Mouse (Mus musculus): ENCODE measurements around the gene Lrp11. TPM values are rescaled to one million over a fixed set of nuclear protein-coding genes. Genes with fewer than 3 reads are reported as not detected.

Lrp11 gene
- total RNA-seq, 1 experiment from 2014 or later, result 1.5 TPM

DNA sequence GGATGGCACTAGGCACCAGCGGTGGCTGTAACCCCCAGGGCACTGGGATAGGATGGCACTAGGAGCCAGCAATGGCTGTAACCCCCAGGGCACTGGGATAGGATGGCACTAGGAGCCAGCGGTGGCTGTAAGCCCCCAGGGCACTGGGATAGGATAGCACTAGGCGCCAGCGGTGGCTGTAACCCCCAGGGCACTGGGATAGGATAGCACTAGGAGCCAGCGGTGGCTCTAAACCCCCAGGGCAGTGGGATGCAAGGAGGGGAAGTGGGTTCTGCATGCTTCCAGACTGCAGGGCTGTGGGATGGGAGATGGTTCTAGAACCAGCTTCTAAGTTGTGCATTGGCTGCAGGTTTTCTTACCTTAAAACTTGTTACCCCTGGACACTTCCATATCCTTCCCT lies 31.1 kb downstream of the Lrp11 start:
- ATAC-seq (replicated peaks; ENCODE audit: low read depth, poor library complexity, severe bottlenecking), result no peak

DNA sequence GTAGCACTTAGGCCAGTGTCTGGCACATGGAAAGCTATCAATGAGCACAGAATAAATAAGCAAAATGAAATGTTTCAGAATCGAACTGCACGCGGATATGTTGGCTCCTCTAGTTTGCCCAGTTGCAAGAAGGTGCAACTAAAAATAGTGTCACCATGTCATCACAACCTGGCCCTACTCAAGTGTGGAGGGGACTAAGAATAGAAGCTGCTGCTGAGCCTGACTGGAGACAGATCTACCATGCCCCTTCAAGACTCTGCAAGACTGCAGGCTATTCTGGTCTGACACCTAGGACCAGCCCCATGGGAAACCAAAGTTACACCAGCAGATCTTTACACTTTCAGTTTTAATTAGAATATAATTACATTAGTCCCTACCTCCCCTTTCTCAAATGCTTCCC lies 32.8 kb downstream of the Lrp11 start:
- no peak for ATAC-seq (replicated peaks; ENCODE audit: low read depth, poor library complexity, severe bottlenecking)

DNA sequence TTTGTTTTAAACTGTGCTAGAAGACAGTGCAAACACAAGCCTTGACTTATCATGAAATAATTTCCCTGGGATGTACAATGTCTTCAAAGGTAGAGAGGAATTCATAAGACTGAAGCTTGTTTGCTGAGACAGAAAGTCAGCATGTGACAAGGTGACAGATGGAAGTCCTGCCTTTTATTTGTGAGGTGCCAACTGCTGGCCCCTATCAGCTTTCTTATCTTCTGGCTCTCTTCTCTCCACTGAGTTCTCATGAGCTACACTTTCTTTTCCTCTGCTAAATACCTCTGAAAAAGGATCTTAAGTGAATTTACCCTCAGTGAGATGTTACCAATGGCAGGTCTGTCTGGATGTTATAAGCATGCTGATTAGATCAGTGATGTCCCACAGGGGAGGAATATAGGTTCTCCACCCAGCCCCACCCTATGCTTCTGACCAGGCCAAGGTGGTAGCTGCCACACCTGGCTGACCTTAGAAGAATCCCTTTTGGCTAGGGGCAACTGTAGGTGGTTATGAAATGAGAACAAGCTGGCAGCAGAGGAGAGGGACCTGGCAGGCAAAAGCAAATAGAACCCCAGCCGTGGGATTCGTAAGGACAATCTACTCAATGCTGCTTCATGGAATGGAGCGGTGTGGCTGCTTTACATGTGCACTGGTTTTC lies 34.4 kb downstream of the Lrp11 start:
- ATAC-seq (replicated peaks; ENCODE audit: low read depth, poor library complexity, severe bottlenecking), result no peak

DNA sequence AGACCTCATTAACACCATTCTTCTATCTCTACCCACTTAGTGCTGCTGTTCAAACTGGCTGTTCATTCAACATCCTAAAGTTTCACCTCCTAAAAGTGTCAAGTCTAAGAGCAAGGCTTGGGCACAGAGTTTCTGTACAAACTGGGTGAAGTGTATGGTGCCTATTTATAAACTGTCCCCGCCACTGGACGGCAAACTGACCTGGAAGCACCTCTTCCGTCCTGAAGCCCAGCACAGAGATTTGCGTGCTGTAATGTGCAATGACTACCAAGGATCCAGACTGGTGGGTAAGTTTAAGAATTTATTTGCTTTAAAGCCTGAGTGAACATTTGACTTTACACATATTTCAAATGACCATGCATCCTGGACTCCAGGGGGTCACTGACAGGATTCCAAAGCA lies 39.5 kb downstream of the Lrp11 start:
- ATAC-seq (replicated peaks; ENCODE audit: low read depth, poor library complexity, severe bottlenecking), result no peak

DNA sequence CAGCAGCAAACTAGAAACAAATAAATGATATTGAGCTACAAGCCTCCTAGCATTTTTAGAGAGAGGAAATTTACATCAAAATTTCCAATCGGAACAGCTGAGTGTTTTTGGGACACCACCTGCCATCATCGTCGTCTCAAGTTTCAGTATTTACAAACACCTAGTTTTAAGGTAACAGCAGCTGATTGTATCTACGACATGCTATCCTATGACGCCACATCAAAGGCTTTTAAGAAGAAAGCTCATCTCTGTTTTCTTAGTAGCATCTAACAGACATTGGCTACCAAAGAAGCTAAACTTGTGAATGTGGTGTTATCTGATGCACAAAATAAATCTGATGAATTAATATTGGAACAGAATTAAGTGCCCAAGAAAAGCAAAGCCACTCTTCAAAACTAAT lies 40.7 kb downstream of the Lrp11 start:
- no peak for ATAC-seq (replicated peaks; ENCODE audit: low read depth, poor library complexity, severe bottlenecking)

DNA sequence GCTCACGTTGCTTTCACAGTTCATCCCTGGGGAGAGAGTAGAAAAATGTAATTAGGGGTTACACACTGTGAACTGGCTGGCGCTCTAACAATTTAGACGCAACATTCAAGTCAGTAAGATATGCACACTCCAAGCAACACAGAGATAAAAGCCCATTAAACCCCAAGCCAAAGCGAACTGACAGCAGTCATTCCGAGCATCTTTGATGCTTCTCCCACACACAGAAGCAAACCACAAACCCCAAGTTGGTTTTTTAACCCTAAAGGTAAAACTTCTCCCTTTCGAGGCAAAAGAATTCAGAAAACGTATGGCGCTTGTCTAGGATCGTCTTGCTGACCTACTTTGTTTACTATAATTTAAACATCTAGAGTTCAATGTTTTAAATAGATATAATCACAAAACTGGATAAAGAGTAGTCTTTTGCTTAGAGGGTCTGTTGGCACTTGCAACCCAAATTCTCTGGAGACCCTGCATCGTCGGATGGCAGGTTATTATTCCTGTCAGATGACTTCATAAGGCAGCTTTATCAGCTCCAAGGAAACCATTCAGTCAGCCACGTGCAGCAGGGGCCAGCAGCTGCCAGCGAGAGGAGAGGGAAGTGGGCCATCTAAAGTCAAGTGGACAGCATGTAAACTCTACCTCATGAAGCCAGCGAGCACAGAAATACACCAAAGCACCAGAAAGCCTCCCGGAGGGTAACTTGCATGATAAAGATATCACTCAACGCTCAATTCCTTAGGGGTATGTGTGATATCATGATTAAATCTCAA lies 41.5 kb downstream of the Lrp11 start:
- ATAC-seq (replicated peaks; ENCODE audit: low read depth, poor library complexity, severe bottlenecking), result no peak

DNA sequence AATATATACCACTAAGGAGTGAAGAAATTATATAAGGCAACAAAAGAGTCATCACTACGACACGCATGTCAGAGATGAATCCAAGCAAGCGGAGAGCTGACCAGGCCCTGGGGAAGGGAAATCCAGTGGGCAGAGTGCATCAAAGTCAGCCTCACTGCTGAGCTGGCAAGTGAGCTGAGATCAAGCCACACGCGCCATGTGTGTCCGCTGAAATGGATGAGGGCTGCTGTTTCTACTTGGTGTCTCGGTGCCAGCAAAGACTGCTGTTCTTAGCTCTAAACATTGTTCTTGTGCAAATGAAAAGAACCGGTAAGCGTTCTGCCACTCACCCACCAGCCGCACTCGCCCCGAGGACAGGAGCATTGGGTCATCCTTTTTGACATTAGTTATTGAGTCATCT lies 50.8 kb downstream of the Lrp11 start:
- ATAC-seq (replicated peaks; ENCODE audit: low read depth, poor library complexity, severe bottlenecking), result no peak

DNA sequence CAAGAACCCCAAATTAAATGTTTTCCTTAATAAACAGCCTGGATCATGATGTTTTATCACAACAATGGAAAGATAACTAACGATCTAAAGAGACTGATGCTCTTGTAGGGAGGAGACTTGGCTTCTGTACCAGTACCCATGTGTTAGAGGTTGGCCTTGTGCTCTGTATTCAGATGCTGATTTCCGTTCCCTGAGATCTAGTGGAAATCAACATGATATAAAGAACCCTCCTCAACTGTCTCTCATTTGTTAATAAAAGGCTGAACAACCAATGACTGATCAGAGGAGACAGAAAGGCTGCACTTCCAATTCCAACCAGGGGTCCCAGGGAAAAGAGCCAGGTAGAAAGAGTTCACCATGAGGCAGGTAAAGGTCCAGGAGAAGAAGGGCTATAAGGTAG lies 56.3 kb downstream of the Lrp11 start:
- ATAC-seq (replicated peaks; ENCODE audit: low read depth, poor library complexity, severe bottlenecking), result no peak

DNA sequence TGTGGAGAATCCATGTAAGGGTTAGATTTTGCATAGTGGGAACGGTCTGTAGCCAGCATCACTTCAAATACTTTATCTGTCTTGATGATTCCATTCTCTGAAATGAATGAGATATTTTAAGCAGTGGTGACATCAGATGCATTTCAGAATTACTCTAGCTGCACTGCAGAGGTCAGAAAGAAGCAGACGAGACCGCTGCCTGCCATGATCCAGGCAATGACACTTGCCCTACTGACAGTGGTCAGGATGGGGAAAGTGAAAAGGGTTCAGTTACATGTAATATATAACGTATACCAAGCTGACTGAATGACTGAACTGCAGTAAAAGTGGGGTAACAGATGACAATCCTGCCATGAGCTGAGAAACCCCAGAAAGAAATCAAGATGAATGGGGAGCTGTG lies 59.5 kb downstream of the Lrp11 start:
- no peak for ATAC-seq (replicated peaks; ENCODE audit: low read depth, poor library complexity, severe bottlenecking)

DNA sequence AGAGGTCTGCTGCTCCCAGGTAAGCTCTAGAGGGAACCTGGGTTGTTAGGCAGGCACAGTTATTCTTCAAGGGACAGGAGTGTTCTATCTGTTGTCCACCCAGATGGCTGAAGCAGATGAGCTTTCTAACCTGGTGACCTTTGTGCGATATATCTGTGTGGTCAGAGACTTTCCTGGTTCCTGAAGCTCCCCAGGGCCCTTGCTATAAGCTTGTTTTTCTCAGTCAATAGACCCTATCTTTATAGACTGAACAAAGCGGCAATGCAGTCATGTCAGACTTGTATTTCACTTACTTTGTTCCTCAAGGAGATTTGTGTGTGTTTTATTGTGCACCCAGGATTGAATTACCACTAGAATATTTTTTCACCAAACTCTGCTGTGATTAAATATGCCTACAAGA lies 61.5 kb downstream of the Lrp11 start:
- ATAC-seq (replicated peaks; ENCODE audit: low read depth, poor library complexity, severe bottlenecking), result no peak

DNA sequence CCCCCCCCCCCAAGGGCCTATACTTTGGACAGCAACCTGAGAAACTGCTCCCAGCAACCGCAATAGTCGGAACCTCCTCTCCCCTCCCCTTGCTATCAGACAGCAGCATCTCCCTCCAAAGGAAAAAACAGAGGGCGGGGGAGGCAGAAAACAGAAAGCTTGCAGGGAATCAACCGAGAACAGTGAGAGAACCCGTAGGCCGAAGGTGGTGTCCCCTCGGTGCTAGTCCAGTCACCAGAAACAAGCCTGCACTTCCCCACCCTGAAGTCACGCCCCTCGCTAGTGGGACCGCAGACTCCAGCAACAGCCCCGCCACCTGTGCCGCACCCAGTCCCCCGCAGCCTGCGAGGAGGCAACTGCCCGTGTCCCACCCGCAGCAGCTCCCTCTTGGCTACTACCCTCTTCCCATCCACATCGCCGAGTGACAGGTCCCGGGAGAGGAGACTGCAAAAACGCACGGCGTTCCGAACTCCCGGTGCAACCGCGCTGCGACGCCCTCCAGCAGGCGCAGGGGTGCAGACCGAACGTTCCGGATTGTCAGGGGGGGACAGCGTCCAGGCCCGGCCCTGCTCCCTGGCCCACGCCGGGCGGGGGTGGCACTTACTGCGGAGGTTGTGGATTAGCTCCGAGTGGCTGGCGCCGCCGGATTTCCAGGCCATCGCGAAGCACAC lies 73.0 kb downstream of the Lrp11 start:
- peak; percentile 62 for ATAC-seq (replicated peaks; ENCODE audit: low read depth, poor library complexity, severe bottlenecking)

DNA sequence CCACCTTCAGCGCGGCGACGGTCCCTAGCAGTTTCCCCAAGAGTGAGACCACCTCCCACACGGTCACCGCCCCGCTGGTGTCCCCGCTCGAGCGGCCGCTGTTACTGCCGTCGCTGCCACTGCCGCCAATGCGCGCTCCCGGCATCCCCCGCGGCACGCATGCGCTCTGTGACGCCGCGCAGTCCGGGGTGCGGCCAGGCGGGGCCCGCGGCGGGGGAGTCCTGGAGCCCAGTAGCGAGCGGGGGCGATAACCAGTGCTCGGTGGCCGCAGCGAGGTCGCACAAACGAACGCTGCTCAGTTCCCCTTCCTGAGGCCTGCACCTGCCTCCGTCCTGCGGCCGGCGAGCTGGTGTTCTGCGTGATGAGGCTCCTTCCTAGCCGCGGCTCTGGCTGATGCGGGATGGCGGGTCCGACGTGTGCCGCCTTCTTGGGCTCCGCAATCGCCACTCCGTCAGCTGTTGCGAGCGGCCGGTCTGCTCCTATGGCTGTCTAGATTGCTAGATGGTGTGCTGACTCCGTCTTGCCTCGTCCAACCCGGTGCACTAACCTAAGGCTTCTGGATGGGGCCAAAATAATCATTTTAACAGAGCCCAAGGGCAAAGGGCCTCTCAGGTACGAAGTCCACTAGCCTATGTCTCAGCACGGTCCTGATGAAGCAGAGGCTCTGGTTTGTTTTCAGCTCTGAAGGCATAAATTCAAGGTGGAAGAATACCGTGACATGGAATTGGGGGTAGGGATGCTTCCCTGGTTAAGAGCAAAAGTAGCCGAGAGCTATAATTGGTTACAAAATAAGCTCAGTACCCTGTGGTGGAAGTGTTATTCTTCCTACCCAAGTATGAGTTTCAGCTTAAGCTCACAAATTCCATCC lies 73.8 kb downstream of the Lrp11 start:
- ATAC-seq (replicated peaks; ENCODE audit: low read depth, poor library complexity, severe bottlenecking), result peak; percentile 59

DNA sequence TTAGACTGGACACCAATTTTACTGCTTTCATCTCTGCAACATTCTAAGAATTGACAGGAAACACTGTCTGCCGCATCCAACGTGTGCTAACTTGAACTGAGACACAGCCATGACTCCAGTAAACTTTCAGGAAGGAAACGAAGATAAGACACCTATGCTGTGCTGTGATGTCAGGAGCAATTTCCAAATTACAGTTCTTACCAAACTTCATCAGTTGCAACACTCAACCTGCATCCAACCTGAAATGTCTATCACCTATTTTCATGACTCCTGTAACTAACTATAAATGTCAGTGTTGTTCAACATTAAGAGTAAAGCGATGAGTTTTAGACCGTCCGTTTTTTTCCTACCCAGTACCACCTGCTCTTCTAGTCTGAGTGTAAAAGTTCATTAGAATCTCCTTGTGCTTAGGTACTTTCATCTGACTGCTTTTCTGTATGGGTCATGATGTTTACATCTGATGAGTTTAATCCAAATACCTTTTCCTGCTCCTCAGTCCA lies 74.5 kb downstream of the Lrp11 start:
- no peak for ATAC-seq (replicated peaks; ENCODE audit: low read depth, poor library complexity, severe bottlenecking)

DNA sequence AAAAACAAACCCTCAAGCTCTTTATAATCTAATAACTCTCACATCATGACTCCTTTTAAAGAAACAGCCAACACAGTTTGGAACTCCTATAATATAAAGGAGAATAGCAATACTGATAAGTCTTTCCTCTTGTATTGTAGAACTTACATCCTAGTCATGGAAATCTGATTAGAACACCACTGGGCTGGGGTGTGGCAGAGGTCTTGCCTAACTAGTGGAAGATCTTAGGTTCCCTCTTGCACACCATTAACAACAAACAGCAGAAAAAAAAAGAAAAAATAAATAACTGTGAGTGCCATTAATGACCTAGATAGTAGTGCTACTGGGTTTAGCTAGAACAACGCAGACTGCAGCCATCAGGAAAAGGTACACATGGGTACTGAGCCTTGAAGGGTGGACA lies 75.3 kb downstream of the Lrp11 start:
- no peak for ATAC-seq (replicated peaks; ENCODE audit: low read depth, poor library complexity, severe bottlenecking)

DNA sequence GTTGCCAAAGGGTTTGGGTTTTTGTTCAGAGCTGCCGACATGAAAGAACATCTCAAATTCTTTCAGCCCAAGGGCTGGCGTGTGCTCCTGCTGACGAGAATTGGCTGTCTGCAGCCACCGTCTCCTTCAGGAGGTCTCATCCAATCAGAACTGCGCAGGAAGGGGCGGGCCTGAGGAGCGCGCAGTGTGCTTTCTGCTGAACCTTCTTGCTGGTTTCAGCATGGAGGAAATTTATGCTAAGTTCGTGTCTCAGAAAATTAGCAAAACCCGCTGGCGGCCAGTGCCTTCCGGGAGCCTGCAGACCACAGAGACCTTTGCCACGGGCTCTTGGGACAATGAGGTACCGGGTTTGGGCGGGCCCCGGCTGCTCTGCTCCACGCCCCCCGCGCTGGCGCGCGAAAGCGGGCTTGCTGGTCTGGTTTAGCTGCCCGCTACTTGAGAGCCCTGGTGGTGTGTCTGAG lies 77.8 kb downstream of the Lrp11 start, which contains the start of gene Nup43:
TSS of gene Nup43 (plus strand) at position 162 of the 461 bp plus-strand sequence.
- ATAC-seq (replicated peaks; ENCODE audit: low read depth, poor library complexity, severe bottlenecking), result peak; percentile 75

DNA sequence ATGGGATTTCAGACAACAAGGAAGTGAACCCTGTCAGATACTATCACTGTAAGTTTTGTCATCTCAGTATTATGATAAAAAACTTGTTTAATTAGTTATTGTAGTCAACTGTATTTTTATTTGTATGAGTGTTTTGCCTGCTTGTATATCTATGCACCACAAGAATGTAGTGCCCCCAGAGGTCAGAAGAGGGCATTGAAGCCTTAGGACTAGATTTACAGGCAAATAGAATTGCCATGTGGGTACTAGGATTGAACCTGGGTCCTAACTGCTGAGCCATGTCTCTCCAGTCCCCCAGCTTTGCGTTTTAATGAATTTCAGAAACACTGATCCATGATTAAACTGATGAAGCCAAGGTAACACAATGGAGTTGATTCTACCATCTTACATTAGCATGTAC lies 84.1 kb downstream of the Lrp11 start:
- peak; percentile 99 for ATAC-seq (replicated peaks; ENCODE audit: low read depth, poor library complexity, severe bottlenecking)
